Mouse (Mus musculus) left cerebral cortex, postnatal 36 days (tissue): Measurements from ENCODE around the gene Matk. TPM values are rescaled to one million over a fixed set of nuclear protein-coding genes. Genes with fewer than 3 reads are reported as not detected.

Experiments used
- DNase-seq, 2 experiments: peaks; one replicate each; pipeline ENCODE4 v3.0.0; 2021 to 2022; ENCODE audit warnings: low spot score in 2 of 2, mixed read lengths in 1 of 2
- intact Hi-C: fragments of 180-260 bp; cut with DNase I; formaldehyde crosslinking; loops from one replicate; pipeline ENCODE4 v1.15.1; 2025
- total RNA-seq, 2 experiments: library from RNA; stranded (reverse); gene quantifications; 2 replicates each; pipeline ENCODE4 v1.2.3; 2021

The Matk gene
- total RNA-seq, 2 experiments from 2014 or later, result 191 to 213 TPM

- intact Hi-C loops, result no loop called here
- DNase-seq, result no peak
Observed at GRCm38 (mm10) chr10:81279496-81279895, 26.8 kb downstream of the Matk start.

GRCm38 (mm10) chr10:81284189-81284588 is 31.5 kb downstream of the Matk start:
- intact Hi-C loops, result no loop called here

GRCm38 (mm10) chr10:81284719-81285118 is 32.0 kb downstream of the Matk start:
- intact Hi-C loops, result loop anchor here (5.0 kb wide), 1 partner anchor 58 kb away; the partner anchor contains the start of gene Gipc3
- DNase-seq, result no peak

More at GRCm38 (mm10) chr10:81284189-81284588, 31.5 kb downstream of the Matk start:
- DNase-seq, result no peak

DNA sequence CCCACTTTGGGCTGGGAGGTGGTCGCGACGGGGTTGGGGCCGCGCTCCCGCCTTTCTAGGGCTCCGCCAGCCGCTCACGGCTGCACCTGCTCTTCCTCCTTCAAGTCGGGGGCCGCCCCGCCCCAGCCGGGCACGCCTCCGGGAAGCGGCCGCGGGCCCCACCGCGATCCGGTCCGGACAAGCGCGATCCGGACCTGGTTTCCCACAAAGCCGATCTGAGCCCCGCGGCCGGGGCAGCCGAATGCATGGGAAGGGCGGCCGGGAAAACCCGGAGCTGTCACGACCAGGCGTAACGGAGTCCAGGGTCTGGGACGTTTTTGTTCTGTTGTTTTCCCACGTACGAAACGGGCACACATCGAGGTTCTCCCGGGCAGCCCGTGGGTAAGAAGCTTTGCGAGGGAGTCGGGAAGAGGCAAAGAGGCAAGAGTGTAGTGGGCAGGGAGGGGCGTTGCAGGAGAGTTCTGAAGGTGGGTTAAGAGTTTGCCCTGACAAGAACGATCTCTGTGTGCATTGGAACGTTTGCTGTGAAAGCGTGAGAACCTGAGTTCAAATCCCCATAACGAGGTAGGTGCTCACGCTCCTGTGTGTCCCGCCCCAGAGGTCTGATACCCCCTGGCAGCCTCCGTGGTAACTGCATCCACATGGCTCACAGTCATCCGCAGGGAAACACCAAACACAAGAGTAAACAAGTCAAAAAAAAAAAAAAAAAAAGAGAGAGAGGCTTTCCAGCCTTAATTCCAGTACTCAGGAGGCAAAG is 33.1 kb downstream of the Matk start:
- DNase-seq, result peak; percentile 80 to 84
- intact Hi-C loops, result loop anchor here (5.0 kb wide), 1 partner anchor 56 kb away; the partner anchor contains the start of gene Gipc3

DNA sequence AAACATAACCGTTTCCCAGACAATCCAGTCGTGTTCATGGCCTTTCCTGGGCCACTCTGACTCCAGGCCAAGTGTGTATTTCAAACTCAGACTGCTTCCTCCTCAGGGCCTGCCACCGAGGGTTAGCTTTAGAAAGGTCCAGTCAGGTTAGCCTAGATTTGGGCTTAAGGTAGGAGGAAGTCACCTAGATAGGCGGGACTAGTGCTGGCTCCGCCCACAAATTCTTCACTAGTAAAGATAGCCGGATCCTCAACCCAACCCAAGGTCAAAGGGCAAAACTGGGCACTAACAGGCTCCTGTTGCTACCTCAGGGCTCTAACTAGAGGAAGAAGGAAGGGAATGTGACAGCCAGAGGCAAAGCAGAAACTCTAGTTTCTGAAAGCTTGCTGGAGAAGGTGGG is 33.9 kb downstream of the Matk start:
- intact Hi-C loops, result loop anchor here (5.0 kb wide), 1 partner anchor 56 kb away; the partner anchor contains the start of gene Gipc3

DNA sequence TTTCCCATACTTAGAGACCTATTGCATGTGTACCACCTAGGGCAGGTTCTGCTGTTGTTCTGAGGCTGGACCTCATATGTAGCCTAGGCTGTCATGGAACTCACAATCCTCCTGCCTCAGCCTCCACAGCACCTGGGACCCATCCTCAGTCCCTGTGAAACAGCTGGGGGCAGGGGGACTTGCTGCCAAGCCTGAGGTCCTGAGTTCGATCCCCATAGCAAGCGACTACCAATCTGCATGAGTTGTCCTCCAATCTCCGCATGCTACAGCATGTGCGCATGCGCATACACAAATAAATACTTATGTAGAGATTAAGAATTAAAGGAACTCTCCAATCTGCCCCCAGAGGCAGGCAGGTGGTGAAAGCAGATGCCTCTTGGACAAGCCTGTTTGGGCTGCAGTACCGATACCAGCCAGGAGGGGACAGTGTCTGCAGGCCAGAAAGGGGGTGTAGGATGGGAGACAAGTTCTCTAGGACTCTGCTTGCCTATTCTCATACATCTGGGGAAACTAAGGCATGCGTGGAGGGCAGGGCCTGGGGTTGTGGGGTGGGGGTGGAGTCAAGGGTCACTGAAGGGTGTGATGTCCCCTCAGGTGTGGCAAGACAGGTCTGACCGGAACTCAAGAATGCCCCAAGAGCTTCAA is 34.9 kb downstream of the Matk start:
- DNase-seq, result no peak
- intact Hi-C loops, result loop anchor here (2.0 to 5.0 kb wide), 3 partner anchors 17 to 63 kb away; partner anchors contain the start of genes Gipc3 and Hmg20b

More for the DNA sequence above, 33.9 kb downstream of the Matk start:
- no peak for DNase-seq

DNA sequence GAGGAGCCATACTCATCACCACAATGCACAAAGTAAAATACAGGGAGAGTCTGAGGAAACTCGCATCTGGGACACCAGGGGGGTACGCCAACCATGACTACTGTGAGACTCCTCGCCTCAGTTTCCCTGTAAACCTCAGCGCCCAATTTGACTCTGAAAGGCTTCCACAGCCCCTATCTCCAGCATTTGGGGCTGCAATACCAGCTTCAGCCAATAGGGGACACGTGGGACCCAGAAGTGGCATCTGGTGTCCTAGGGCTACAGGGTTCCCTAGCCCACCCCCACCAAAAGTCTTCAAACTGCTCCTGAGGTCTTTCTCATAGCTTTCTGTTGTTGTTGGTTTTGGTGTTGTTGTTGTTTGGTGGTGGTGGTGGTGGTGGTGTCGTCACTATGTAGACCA is 35.9 kb downstream of the Matk start:
- no peak for DNase-seq
- intact Hi-C loops, result loop anchor here (2.0 to 5.0 kb wide), 3 partner anchors 16 to 62 kb away; partner anchors contain the start of genes Gipc3 and Hmg20b

- intact Hi-C loops, result loop anchor here (2.0 to 5.0 kb wide), 3 partner anchors 16 to 62 kb away; partner anchors contain the start of genes Gipc3 and Hmg20b
- no peak for DNase-seq
Observed at GRCm38 (mm10) chr10:81289278-81289677, 36.5 kb downstream of the Matk start.

DNA sequence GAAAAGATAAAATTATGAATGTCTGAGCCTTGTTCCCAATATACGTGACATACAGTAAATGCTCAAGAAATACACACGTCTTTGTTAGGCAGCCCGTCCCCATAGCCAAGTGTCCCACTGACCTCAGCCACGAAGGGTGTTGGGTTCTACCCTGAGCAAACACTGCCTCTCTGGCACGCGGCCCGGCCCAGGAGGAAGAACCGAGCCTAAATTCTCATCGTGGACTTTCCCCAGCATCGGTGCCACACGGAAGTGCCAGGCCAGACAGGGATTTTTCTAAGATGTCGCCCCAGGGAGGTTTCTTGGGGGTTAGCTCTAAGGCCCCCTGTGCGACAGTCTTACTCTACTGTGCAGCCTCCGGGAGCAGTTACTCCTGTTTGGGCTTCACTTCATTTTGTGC is 37.1 kb downstream of the Matk start:
- intact Hi-C loops, result loop anchor here (2.0 to 5.0 kb wide), 3 partner anchors 15 to 61 kb away; partner anchors contain the start of genes Gipc3 and Hmg20b
- DNase-seq, result no peak

DNA sequence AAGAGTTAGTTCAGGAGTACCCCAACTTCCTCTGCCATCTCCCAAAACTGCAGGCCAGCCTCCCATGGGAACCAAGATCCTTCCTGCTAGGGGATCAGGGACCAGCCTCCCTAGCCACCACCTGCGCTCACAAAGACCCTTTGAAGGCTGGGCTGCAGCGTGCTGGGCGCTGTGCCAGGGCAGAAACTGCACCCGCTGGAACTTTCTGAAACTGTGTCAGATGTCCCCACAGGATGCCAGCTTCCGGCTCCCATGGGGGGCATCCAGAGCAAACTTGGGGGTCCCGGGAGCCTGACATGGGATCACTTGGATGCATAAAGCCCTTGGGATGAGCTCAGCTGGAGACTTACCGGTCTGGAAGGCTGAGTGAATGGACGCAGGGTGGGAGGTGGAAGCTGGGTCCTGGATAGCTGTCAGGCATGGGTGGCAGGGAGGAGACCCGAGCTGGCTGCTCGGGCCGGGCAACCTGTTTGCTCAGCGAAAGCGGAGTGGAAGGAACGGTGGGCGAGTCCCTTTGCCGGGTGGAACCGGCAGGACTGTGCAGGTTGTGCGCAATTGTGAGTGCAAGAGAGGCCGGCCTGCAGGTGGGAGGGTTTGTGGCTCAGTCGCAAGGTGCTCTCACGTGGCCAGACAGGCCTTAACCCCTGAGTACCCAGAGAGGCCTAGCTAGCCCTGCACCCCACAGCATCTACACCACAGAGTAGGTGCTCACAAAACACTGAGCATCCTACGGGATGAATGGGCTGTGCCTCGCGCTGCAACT is 38.1 kb downstream of the Matk start:
- DNase-seq, result no peak

DNA sequence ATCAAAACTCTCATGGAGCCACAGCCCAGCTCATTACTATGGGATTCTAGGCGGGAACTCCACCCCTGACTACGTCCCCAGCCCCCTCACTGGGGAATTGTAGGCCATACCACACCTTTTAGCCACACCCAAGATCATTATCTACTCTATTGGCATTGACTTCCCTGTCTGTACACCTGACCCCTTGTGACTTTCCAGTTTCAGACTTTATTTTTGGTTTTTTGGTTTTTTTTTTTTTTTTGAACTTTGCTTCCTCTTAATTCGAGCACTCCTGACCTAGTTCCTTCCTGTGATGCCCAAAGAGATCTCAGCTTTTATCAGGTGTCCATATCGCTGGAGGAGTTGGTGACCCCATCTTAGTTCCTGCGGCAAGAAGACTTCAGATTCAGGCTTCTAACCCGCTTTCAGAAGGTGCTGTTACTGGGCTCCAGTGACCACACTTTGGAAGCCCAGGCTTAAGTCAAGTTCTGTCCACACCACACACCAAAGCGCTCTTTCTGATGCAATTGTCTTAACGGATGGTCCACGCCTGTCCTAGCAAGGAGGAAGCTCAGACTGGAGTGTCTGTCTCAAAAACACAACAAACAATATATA is 38.9 kb downstream of the Matk start, which contains the start of gene Tjp3:
Gene Tjp3 (minus strand): TSS at position 71 of the 594 bp plus-strand sequence.
- intact Hi-C loops, result no loop called here
- no peak for DNase-seq

More for the DNA sequence above, 38.1 kb downstream of the Matk start:
- intact Hi-C loops, result no loop called here

DNA sequence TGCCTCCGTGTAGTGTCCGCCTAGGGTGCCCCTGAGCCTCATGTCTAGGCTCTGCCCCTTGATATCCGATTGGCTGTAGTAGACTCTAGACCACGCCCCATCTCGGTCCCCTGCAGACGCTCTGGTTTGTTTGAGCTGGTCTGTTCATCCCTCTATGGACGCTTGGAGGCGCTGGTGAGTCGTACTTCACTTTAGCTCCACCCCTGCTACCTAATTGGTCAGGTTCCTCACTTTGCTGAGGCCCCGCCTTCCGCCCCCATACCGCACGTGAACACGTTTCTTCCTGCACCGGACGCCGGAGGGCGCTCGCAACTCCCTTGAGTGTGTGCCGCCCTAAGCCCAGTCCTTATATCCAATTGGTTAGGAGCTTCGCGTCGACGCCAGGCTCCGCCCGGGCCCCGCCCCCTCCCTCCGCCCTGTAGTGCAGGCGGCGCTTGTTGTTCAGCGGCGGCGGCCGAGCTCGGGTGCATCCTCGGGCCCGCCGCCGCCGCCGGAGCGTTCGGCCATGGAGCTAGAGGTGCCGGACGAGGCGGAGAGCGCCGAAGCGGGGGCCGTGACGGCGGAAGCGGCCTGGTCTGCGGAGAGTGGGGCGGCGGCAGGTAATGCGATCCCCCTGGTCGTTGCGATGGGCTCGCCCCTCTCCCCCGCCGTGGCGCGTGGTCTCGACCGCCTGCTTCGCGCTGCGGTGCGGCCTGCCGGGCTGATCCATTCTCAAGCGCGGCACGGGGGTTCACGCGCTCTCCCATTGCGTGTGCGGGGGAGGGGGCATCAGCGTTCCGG is 40.0 kb downstream of the Matk start, which contains the start of gene Pip5k1c:
Gene Pip5k1c (plus strand): TSS at position 410 of the 780 bp plus-strand sequence.
- intact Hi-C loops, result no loop called here

GRCm38 (mm10) chr10:81293334-81294030 is 40.7 kb downstream of the Matk start:
- intact Hi-C loops, result no loop called here

More for the DNA sequence above, 40.0 kb downstream of the Matk start, which contains the start of gene Pip5k1c:
- peak; percentile 99 to 100 for DNase-seq

DNA sequence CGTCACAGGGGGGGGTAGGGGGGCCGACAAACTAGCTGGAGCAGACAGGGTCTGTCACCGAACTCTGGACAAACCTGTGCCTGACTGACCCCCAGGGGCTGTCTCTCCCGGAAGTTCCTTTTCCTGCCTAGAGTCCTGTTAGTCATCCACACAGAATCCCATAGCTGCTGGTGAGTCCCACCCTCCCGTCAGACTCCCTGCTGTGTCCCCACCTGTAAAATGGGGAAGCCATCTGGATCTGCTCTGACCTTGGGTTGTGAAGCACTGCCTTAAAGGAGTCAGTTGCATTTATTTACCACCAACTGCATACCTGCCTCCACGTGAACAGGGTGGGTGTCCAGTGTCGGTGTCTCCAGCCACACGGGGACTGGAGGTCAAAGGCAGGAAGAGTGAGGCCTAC is 41.7 kb downstream of the Matk start:
- DNase-seq, result no peak
- intact Hi-C loops, result no loop called here

More at GRCm38 (mm10) chr10:81293334-81294030, 40.7 kb downstream of the Matk start:
- DNase-seq, result no peak

GRCm38 (mm10) chr10:81295185-81295584 is 42.5 kb downstream of the Matk start:
- peak; percentile 71 to 78 for DNase-seq
- intact Hi-C loops, result no loop called here

- intact Hi-C loops, result no loop called here
- DNase-seq, result no peak
Observed at GRCm38 (mm10) chr10:81297246-81297645, 44.5 kb downstream of the Matk start.

GRCm38 (mm10) chr10:81297845-81298244 is 45.1 kb downstream of the Matk start:
- DNase-seq, result no peak
- intact Hi-C loops, result no loop called here
